Mouse (Mus musculus): ENCODE measurements around the gene Epx.

Epx gene

GRCm38 (mm10) chr11:87840676-87841075 lies 34.7 kb downstream of the Epx start:
- DNase-seq (ENCODE audit: low spot score): no peak

DNA sequence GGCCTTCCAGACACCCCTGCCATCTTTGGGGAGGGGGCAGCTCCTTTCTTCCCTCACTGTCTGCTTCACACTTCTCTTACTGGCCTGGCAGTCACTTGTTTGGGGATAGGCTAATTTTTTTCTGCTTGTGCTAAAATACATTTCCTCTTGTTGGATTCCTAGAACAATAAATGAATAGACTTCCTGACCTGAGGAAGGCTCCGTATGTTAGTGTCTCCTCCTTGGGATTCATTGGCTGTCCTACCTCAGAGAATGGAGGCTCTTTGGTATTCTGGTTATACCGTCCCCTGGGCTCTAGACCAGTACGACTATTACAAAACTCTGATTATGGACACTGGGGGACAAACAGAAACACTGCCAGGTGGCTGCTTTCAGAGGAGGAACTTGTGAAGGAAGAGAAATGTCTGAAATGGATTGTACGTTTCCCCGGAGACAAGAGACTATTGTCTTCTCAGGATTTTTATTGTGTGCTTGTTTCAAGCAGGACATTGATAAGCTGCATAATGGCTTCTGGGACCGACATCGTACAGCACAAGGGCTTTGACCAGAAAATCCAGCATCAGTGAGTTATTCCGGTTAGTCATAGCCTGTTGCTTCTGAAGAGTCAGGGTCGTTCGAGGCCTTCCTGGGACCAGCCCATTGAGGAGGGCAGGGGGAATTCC lies 47.0 kb downstream of the Epx start, which contains the start of gene Lpo:
Lpo (minus strand) TSS at position 51 of the 662 bp plus-strand sequence.
- no peak for DNase-seq (ENCODE audit: low spot score)

DNA sequence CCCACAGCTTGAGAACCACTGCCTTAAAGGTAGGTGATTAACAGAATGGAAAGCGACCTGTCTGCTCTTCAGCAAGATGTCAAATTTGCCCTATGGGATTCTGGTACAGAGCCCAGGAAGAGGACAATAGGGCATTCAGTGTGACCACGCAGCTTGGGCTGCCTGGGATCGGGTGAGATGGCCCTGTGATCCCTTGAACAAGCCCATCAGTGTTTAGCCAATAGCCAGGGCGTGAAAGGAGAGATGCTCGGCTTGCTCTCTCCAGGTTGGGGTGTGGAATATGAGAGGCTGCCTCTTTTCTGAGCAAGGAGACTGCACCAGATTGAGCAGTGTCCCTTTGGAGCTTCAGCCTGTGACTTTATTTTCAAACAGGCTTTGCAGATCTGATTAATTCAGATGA lies 53.8 kb downstream of the Epx start:
- no peak for DNase-seq (ENCODE audit: low spot score)

DNA sequence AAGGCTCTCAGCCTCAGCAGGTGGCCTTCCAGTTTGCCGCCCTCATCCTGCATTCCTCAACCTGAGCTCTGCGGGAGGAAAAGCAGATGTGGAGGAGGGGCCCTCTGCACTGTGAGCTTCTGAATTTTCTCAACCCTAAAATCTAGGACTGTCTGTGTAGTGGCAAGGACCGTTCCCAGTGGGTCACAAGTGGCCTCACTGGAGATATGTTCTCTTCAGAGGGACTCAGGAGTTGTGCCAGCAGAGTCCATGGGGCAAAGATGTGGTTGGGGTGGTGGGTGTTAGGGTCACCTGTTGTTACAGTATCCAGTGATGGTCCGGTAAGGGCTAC lies 57.9 kb downstream of the Epx start:
- no peak for DNase-seq (ENCODE audit: low spot score)

DNA sequence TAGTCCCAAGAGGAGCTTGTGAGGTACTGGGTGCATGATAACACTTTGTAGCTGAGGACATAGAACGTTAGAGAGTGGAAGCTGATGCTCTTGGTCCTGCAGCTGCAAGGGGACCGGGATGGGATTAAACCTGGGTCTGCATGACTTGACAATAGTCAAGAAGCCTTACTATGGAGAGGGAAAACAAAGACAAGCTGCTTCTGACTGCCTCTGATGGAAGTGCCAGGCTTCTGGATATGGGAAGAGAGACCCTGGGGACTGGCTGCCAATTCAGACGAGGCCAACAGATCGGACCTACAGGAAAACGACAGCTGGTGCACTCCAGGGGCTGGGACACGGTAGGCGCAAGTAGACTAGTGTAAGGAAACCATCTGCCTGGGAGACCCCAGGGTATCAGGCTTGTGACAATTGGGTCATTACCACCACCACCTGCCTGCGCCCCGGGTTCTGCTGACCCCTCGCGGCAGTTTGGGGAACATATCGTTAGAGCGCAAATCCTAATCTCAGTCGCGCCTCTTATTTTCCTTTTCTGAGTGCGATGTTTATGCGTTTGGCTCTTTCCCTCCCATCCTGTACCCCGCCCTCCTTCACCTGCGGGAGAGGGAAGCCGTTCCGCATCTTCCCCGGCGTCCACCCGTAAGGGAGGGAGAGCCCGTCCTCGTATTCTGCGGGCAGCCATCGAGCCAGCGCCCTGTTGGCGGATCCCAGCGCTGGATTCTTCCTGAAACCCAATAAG lies 58.5 kb downstream of the Epx start:
- DNase-seq (ENCODE audit: low spot score): no peak

GRCm38 (mm10) chr11:87814831-87815230 lies 60.5 kb downstream of the Epx start:
- DNase-seq (ENCODE audit: low spot score): no peak

All from urinary bladder, postnatal 10 days (tissue).